8 mouse cellular contexts compared by ENCODE assay signal in the genomic region with DNA sequence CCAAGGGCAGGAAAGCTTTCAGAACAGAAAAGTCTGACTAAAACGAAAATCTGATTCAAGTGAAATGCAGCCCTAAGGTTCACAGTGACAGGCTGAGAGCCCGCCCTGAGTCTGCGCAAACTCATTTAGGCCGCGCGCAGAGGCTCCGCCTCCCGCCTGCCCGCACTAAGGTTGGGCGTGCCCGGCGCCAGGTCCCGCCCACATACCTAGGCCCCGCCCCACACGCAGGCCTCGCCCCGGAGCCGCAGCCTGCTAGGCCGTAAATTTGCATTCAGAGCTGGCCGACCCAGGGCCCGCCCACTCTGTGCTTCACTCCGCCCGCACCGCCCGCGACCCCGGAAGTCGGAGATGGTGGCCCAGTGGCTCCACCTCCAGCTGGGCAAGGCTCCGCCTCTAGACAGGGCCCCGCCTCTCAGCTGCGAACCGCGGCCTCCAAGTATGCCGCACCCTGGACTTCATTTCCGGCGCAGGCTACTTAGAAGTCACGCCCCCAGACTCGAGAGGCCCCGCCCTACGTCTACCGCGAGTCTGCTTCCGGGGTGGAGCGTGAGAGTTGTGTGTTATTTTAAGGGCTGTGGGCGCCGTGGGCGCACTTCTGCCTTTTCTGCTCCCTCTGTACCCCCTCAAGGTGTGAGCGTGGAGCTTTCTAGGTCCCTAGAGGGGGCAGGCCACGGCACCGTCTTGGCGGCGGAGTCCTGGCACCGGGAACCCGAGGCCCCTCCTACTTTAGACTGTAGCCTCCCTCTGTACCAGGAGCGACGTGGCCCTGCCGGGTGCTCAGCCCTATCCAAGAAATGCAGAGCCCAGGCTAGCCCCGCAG. TPM values are rescaled to one million over a fixed set of nuclear protein-coding genes. Genes with fewer than 3 reads are reported as not detected.
DNase-seq lines count a peak whose midpoint lies in the region; ATAC-seq and TF ChIP-seq lines count a peak whose summit lies in the region.

No protein-coding gene starts in this region.

- TF ChIP-seq CTCF in gastrocnemius, adult 2 months (IDR thresholded peaks at IDR 0.05) = no peak

- peaks cover 25% of the 10 kb centered on the region for H3K4me1 ChIP-seq in megakaryocyte, embryonic 14.5 days

- ATAC-seq in common myeloid progenitor, adult 5-6 weeks (replicated peaks; ENCODE audit: low read depth, poor library complexity, severe bottlenecking) = peak; percentile 91

- H3K27ac ChIP-seq in gastrocnemius, adult 2 months = peak overlapping the region; percentile 99

- intact Hi-C loops in gastrocnemius, adult 2 months (cut with DNase I) = loop anchor here (1.0 kb wide), 1 partner anchor 19 kb away; no protein-coding TSS in a partner anchor

- peaks cover 9% of the 10 kb centered on the region for H3K27me3 ChIP-seq in megakaryocyte, embryonic 14.5 days (replicated peaks)

- H3K4me3 ChIP-seq in gastrocnemius, adult 2 months = peak overlapping the region; percentile 82
- H3K4me3 ChIP-seq in megakaryocyte, embryonic 14.5 days (replicated peaks) = peak overlapping the region; percentile 95

- peaks cover 7% of the 10 kb centered on the region for H3K36me3 ChIP-seq in megakaryocyte, embryonic 14.5 days (replicated peaks; ENCODE audit: low read length)

- DNase-seq in ZHBTc4 (ENCODE audit: low read depth, low spot score) = peak; percentile 99
- DNase-seq in gastrocnemius, adult 2 months = peak; percentile 100
- peak; percentile 85 for DNase-seq in hindlimb bud, embryonic 11.5 days (ENCODE audit: extremely low spot score, low read depth, low spot score)
- DNase-seq in left cerebral cortex, adult 8-10 months (ENCODE audit: low spot score in 2 of 2) = peak; percentile 94 to 100
- peak; percentile 99 for DNase-seq in right cerebral cortex, postnatal 10 days (ENCODE audit: low spot score in 2 of 2)
- DNase-seq in urinary bladder, postnatal 25 days (ENCODE audit: low spot score) = peak; percentile 97

- no peaks in the 10 kb centered on the region for H3K9me3 ChIP-seq in megakaryocyte, embryonic 14.5 days

RNA-seq across cellular contexts. Expression of a gene that starts 52.3 kb away (rescaled TPM):
- total RNA-seq in common myeloid progenitor, adult 5-6 weeks (2017) = not detected in 2 replicates
- total RNA-seq in gastrocnemius, adult 2 months (2021) = not detected
- 10 to 100 TPM; 30.9 to 37.9 (median 35.1) TPM for total RNA-seq in left cerebral cortex, adult 8-10 months (2022)
- not detected in 2 replicates for polyA plus RNA-seq in megakaryocyte, embryonic 14.5 days (2012; ENCODE audit: insufficient read depth, low replicate concordance)

Comparison
In these comparisons a context has a peak if more than half of its experiments do, and no peak if none do; other contexts are left out.
1. Peak in every context shown above with its lines: DNase-seq, ATAC-seq, H3K4me3 ChIP-seq and H3K27ac ChIP-seq.
2. RNA of a gene that starts 52.3 kb away (total RNA-seq): 30.9 to 37.9 TPM in left cerebral cortex, adult 8-10 months; not detected in common myeloid progenitor, adult 5-6 weeks and not detected in gastrocnemius, adult 2 months; every median in the first group is over 10 times any median in the second.